Mouse (Mus musculus) midbrain, embryonic 10.5 days (tissue): ENCODE measurements around the gene Ak2. TPM values are rescaled to one million over a fixed set of nuclear protein-coding genes. Genes with fewer than 3 reads are reported as not detected.

Experiments
- DNase-seq: peaks from one replicate; pipeline ENCODE4 v3.0.0-alpha.2; 2017; ENCODE audit warnings: low spot score
- H3K27ac ChIP-seq: fragments of 300-500 bp; sonication (generic); replicated peaks from 2 replicates; pipeline ENCODE4 v1.5.1; 2016; ENCODE audit warnings: mild to moderate bottlenecking
- H3K27me3 ChIP-seq: fragments of 300-500 bp; sonication (generic); 2 replicates; pipeline ENCODE4 v1.6.1; 2016; ENCODE audit warnings: low read depth, mild to moderate bottlenecking; ENCODE audit not compliant: poor library complexity, severe bottlenecking
- H3K36me3 ChIP-seq: fragments of 300-500 bp; sonication (generic); 2 replicates; pipeline ENCODE4 v1.6.1; 2016; ENCODE audit warnings: mild to moderate bottlenecking, moderate library complexity
- H3K4me1 ChIP-seq: fragments of 300-500 bp; sonication (generic); 2 replicates; pipeline ENCODE4 v1.6.1; 2016
- H3K4me3 ChIP-seq: fragments of 300-500 bp; sonication (generic); 2 replicates; pipeline ENCODE4 v1.5.1; 2016; ENCODE audit warnings: mild to moderate bottlenecking, moderate library complexity
- H3K9me3 ChIP-seq: fragments of 300-500 bp; sonication (generic); replicated peaks from 2 replicates; pipeline ENCODE4 v1.6.1; 2016; ENCODE audit warnings: mild to moderate bottlenecking
- whole genome bisulfite sequencing: fragments of 180-500 bp; shearing (Covaris S2); methylation state at CpG from one replicate; pipeline ENCODE4 v1.1.7; 2016; 5-methylcytosine and 5-hydroxymethylcytosine counted together
- polyA plus RNA-seq: library from polyadenylated mRNA; unstranded; fragments of >200 nt; fragmentation: Nextera tagmentation; extraction: Ambion mirVana; gene quantifications from 2 replicates; pipeline ENCODE4 v1.2.1, GENCODE M21; 2016

The Ak2 gene
- polyA plus RNA-seq, 1 experiment from 2014 or later = 205 TPM

- DNase-seq = no peak
- 66% methylated on average over 4 of the region's 4 CpGs for WGBS
Observed at GRCm38 (mm10) chr4:129059922-129060321, 68.2 kb downstream of the Ak2 start.

More at GRCm38 (mm10) chr4:129059922-129060321, 68.2 kb downstream of the Ak2 start:
- peaks cover 30% of the 10 kb centered on the region for H3K4me1 ChIP-seq
- H3K27ac ChIP-seq = no peak overlapping the region
- H3K27me3 ChIP-seq = peaks cover 9% of the 10 kb centered on the region
- no peaks in the 10 kb centered on the region for H3K36me3 ChIP-seq
- no peaks in the 10 kb centered on the region for H3K9me3 ChIP-seq
- peak overlapping the region; percentile 72 for H3K4me3 ChIP-seq

Other genes starting within 250 kb of the Ak2 start
- gene A3galt2, start 236.6 kb upstream of the Ak2 start, polyA plus RNA-seq = 0.10 and 0.24 TPM in 2 replicates
- gene Zfp362, start 185.9 kb upstream of the Ak2 start, polyA plus RNA-seq = 36.5 and 37.9 TPM in 2 replicates
- 7.6 and 10.0 TPM in 2 replicates for gene Trim62, start 108.4 kb upstream of the Ak2 start, polyA plus RNA-seq
- 11.1 and 14.9 TPM in 2 replicates for gene Azin2, start 29.5 kb upstream of the Ak2 start, polyA plus RNA-seq
- gene Rnf19b, start 66.3 kb downstream of the Ak2 start, polyA plus RNA-seq = 7.1 and 9.0 TPM in 2 replicates
- gene Tmem54, start 113.6 kb downstream of the Ak2 start, polyA plus RNA-seq = 1.0 and 2.1 TPM in 2 replicates
- 1.4 and 2.4 TPM in 2 replicates for gene Hpca, start 130.1 kb downstream of the Ak2 start, polyA plus RNA-seq
- gene Fndc5, start 145.0 kb downstream of the Ak2 start, polyA plus RNA-seq = 0.50 and 0.78 TPM in 2 replicates
- 28.2 and 28.8 TPM in 2 replicates for gene S100pbp, start 197.8 kb downstream of the Ak2 start, polyA plus RNA-seq
- 107 and 111 TPM in 2 replicates for gene Yars, start 197.8 kb downstream of the Ak2 start, polyA plus RNA-seq